Mouse (Mus musculus) CH12.LX (cell line): Measurements from ENCODE around the gene Sctr. TPM values are rescaled to one million over a fixed set of nuclear protein-coding genes. Genes with fewer than 3 reads are reported as not detected.

Experiments
- DNase-seq: peaks from one replicate; pipeline ENCODE4 v3.0.0-alpha.2; 2013; ENCODE audit errors: extremely low read depth
- H3K27ac ChIP-seq: 2 replicates; pipeline ENCODE4 v1.5.1; 2012; ENCODE audit warnings: low read depth, mild to moderate bottlenecking, control low read depth, moderate library complexity; ENCODE audit not compliant: insufficient read depth
- H3K27me3 ChIP-seq: replicated peaks from 2 replicates; pipeline ENCODE3; 2012; ENCODE audit warnings: inconsistent platforms
- H3K36me3 ChIP-seq, 2 experiments: replicated peaks in 1 of 2; 2 replicates each; pipeline versions ENCODE3 to v1.6.1; 2012; ENCODE audit warnings: inconsistent platforms in 1 of 2, low read length in 1 of 2, mild to moderate bottlenecking in 1 of 2, mixed read lengths in 1 of 2, moderate library complexity in 1 of 2; ENCODE audit not compliant: control insufficient read depth in 1 of 2, insufficient read depth in 1 of 2
- H3K4me1 ChIP-seq, 2 experiments: 2 replicates each; pipeline ENCODE4 v1.6.1; 2012; ENCODE audit warnings: inconsistent platforms in 1 of 2, moderate library complexity in 1 of 2; ENCODE audit not compliant: insufficient read depth in 2 of 2, control insufficient read depth in 1 of 2
- H3K4me2 ChIP-seq: 2 replicates; pipeline ENCODE4 v1.6.1; 2012; ENCODE audit warnings: low read depth, mild to moderate bottlenecking, control low read depth; ENCODE audit not compliant: poor library complexity, insufficient read depth, severe bottlenecking
- H3K4me3 ChIP-seq, 3 experiments: fragments of 150-350 bp in 1 of 3; sonication (generic) in 1 of 3; replicated peaks in 1 of 3; 2 replicates each; pipeline versions ENCODE3 to v1.5.1; 2011 to 2012; ENCODE audit warnings: low read depth in 2 of 3, low read length in 2 of 3, mild to moderate bottlenecking in 2 of 3, moderate library complexity in 2 of 3, control low read depth in 1 of 3, improper control_type of control experiment in 1 of 3, inconsistent platforms in 1 of 3, mixed read lengths in 1 of 3; ENCODE audit not compliant: poor library complexity in 1 of 3
- H3K79me2 ChIP-seq: replicated peaks from 2 replicates; pipeline ENCODE4 v1.6.1; 2012; ENCODE audit warnings: mild to moderate bottlenecking, moderate library complexity; ENCODE audit not compliant: control insufficient read depth, poor library complexity, insufficient read depth, severe bottlenecking; ENCODE audit errors: extremely low read depth
- H3K9ac ChIP-seq: 2 replicates; pipeline ENCODE4 v1.6.1; 2012; ENCODE audit warnings: low read depth, mild to moderate bottlenecking, control low read depth, moderate library complexity; ENCODE audit not compliant: insufficient read depth
- H3K9me3 ChIP-seq: replicated peaks from 2 replicates; pipeline ENCODE3; 2012; ENCODE audit warnings: low read length, inconsistent platforms, mixed read lengths
- BHLHE40 ChIP-seq: IDR thresholded peaks from 2 replicates; pipeline ENCODE4 v1.6.1; 2011; ENCODE audit warnings: mild to moderate bottlenecking, low read depth, low read length, improper control_type of control experiment
- CHD2 ChIP-seq: IDR thresholded peaks from 2 replicates; pipeline ENCODE4 v1.6.1; 2011; ENCODE audit warnings: low read length, improper control_type of control experiment
- E2F4 ChIP-seq: IDR thresholded peaks from 2 replicates; pipeline ENCODE4 v1.6.1; 2011; ENCODE audit warnings: low read depth, low read length, improper control_type of control experiment; ENCODE audit not compliant: insufficient replicate concordance
- ETS1 ChIP-seq: conservative IDR thresholded peaks from 2 replicates; pipeline ENCODE4 v1.6.1; 2012; ENCODE audit warnings: low read depth, mild to moderate bottlenecking, inconsistent platforms, low read length, improper control_type of control experiment, moderate library complexity
- GABPA ChIP-seq: IDR thresholded peaks from 2 replicates; pipeline ENCODE4 v1.6.1; 2012; ENCODE audit warnings: low read depth, low read length, improper control_type of control experiment, inconsistent platforms; ENCODE audit not compliant: insufficient replicate concordance
- IRF4 ChIP-seq: IDR thresholded peaks from 2 replicates; pipeline ENCODE4 v1.6.1; 2014; ENCODE audit warnings: low read depth, mild to moderate bottlenecking, inconsistent platforms, low read length, improper control_type of control experiment
- KAT2A ChIP-seq: IDR thresholded peaks from 2 replicates; pipeline ENCODE4 v1.6.1; 2012; ENCODE audit warnings: low read length, improper control_type of control experiment, inconsistent platforms; ENCODE audit not compliant: insufficient replicate concordance
- MAFK ChIP-seq: IDR thresholded peaks from 2 replicates; pipeline ENCODE4 v1.6.1; 2011; ENCODE audit warnings: low read length, improper control_type of control experiment; ENCODE audit not compliant: insufficient replicate concordance
- MEF2A ChIP-seq: IDR thresholded peaks from 2 replicates; pipeline ENCODE4 v1.6.1; 2014; ENCODE audit warnings: low read depth, mild to moderate bottlenecking, inconsistent platforms, low read length, improper control_type of control experiment, borderline replicate concordance
- MXI1 ChIP-seq: IDR thresholded peaks from 2 replicates; pipeline ENCODE4 v1.6.1; 2011; ENCODE audit warnings: mild to moderate bottlenecking, low read depth, low read length, improper control_type of control experiment
- MYC ChIP-seq: IDR thresholded peaks from 2 replicates; pipeline ENCODE4 v1.6.1; 2011; ENCODE audit warnings: low read depth, mild to moderate bottlenecking, improper control_type of control experiment, low read length
- PAX5 ChIP-seq: IDR thresholded peaks from 2 replicates; pipeline ENCODE4 v1.6.1; 2012; ENCODE audit warnings: low read length, inconsistent platforms, mixed read lengths
- POLR2A ChIP-seq: IDR thresholded peaks from 2 replicates; pipeline ENCODE4 v1.6.1; 2011; ENCODE audit warnings: low read depth, mild to moderate bottlenecking, improper control_type of control experiment, low read length
- RAD21 ChIP-seq: IDR thresholded peaks from 2 replicates; pipeline ENCODE4 v1.6.1; 2011; ENCODE audit warnings: low read depth, mild to moderate bottlenecking, low read length, improper control_type of control experiment, moderate library complexity
- SIN3A ChIP-seq: IDR thresholded peaks from 2 replicates; pipeline ENCODE4 v1.6.1; 2012; ENCODE audit warnings: low read length, improper control_type of control experiment, inconsistent platforms
- SMC3 ChIP-seq: IDR thresholded peaks from 2 replicates; pipeline ENCODE4 v1.6.1; 2011; ENCODE audit warnings: low read depth, low read length, improper control_type of control experiment
- TCF12 ChIP-seq: IDR thresholded peaks from 2 replicates; pipeline ENCODE4 v1.6.1; 2014; ENCODE audit warnings: low read depth, mild to moderate bottlenecking, inconsistent platforms, low read length, improper control_type of control experiment
- UBTF ChIP-seq: IDR thresholded peaks from 2 replicates; pipeline ENCODE4 v1.6.1; 2012; ENCODE audit warnings: low read depth, mild to moderate bottlenecking, inconsistent platforms, low read length, improper control_type of control experiment, moderate library complexity
- ZC3H11A ChIP-seq: IDR thresholded peaks from 2 replicates; pipeline ENCODE4 v1.6.1; 2012; ENCODE audit warnings: low read depth, mild to moderate bottlenecking, inconsistent platforms, low read length, improper control_type of control experiment
- ZMIZ1 ChIP-seq: IDR thresholded peaks from 2 replicates; pipeline ENCODE4 v1.6.1; 2012; ENCODE audit warnings: low read depth, mild to moderate bottlenecking, inconsistent platforms, low read length, improper control_type of control experiment
- dilution Hi-C: fragments of 300-500 bp; cut with MboI; formaldehyde crosslinking; loops from 2 replicates; pipeline ENCODE4 v1.14.3; 2020; ENCODE audit warnings: low sequenced_read_pairs; ENCODE audit not compliant: extremely low pct_unique_long_range_greater_than_20kb, extremely low pct_ligation_motif_present
- in situ Hi-C: fragments of 300-500 bp; cut with MboI; formaldehyde crosslinking; loops from 3 replicates; pipeline ENCODE4 v1.14.3; 2019; ENCODE audit warnings: low sequenced_read_pairs, low pct_ligation_motif_present, low pct_unique_long_range_greater_than_20kb, mixed read lengths
- polyA plus RNA-seq: library from polyadenylated mRNA; unstranded; fragments of >175 nt; gene quantifications from 2 replicates; pipeline ENCODE4 v1.2.1, GENCODE M21; 2012; ENCODE audit warnings: low read depth; ENCODE audit not compliant: insufficient read length
- total RNA-seq, 2 experiments: library from RNA; depleted of rRNA; stranded (reverse); fragments of 300-350 nt in 1 of 2; fragments of >200 nt in 1 of 2; gene quantifications; 2 replicates each; pipeline ENCODE4 v1.2.3; 2012 to 2014

The Sctr gene
- total and polyA plus RNA-seq, 3 experiments, result not detected

DNA sequence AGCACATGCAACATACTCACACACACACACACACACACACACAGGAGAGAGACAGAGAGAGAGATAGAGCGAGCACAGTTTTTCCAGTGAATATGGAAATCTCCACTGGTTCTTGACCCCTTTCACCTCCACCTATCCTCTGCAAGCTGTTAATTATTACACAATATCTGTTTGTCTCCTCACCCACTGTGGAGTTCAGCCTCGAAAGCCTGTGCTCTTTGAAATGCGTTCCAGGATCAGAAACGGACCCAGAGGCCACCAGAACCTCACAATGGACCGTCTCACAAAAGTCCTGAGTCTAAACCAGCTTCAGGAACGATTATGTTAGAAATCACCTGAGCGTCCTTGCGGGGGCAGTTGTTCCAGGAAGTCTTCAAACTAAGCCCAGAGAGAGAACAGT, 59.5 kb downstream of the Sctr start:
- in situ Hi-C loops, result no loop called here
- no peaks in the 10 kb centered on the region for H3K36me3 ChIP-seq
- H3K27me3 ChIP-seq, result no peaks in the 10 kb centered on the region
- no peaks in the 10 kb centered on the region for H3K79me2 ChIP-seq
- DNase-seq, result no peak
- no peak overlapping the region for H3K27ac ChIP-seq
- no peaks in the 10 kb centered on the region for H3K4me1 ChIP-seq
- no peak overlapping the region for H3K4me3 ChIP-seq
- no peaks in the 10 kb centered on the region for H3K9me3 ChIP-seq
- dilution Hi-C loops, result no loop called here
- no peak for TF ChIP-seq POLR2A
- no peak overlapping the region for H3K9ac ChIP-seq
- H3K4me2 ChIP-seq, result no peak overlapping the region

DNA sequence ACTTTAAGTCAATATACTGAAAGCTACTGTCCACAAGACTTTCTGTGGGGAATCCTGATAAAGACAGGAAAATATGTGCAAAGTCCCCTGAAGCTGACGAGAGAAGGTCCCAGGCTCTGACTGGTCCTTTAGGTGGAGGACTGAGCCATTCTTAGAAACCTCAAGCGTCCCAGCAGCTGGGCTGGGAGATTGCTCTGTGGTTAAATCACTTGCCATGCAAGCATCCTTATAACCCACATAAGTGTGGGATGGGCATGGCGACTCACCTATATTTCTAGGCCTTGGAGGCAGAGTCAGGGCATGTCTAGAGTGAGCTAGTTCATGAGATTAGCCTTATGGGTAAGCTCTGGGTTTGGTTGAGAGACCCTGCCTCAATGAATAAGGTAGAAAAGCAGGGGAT, 59.9 kb downstream of the Sctr start:
- in situ Hi-C loops, result no loop called here
- Histone ChIP-seq H3K36me3 (no peaks in the 10 kb centered on the region), H3K27ac (no peak overlapping the region)
- DNase-seq, result no peak
- no peak for TF ChIP-seq GABPA
- no peak for TF ChIP-seq CHD2
- no peak for TF ChIP-seq E2F4
- no peak for TF ChIP-seq MYC
- no peak for TF ChIP-seq MEF2A
- no peak for TF ChIP-seq MAFK
- TF ChIP-seq MXI1, result no peak
- TF ChIP-seq TCF12, result no peak
- no peak for TF ChIP-seq SIN3A
- TF ChIP-seq UBTF, result no peak
- no peak for TF ChIP-seq RAD21
- TF ChIP-seq IRF4, result no peak
- TF ChIP-seq ETS1, result no peak
- no peak for TF ChIP-seq KAT2A
- TF ChIP-seq ZC3H11A, result no peak
- TF ChIP-seq ZMIZ1, result no peak
- TF ChIP-seq SMC3, result no peak
- no peak for TF ChIP-seq BHLHE40
- TF ChIP-seq PAX5, result no peak
- TF ChIP-seq, all 38 proteins: peak for 0
- H3K4me1 ChIP-seq, result no peaks in the 10 kb centered on the region
- H3K27me3 ChIP-seq, result no peaks in the 10 kb centered on the region
- dilution Hi-C loops, result no loop called here
- no peak overlapping the region for H3K4me3 ChIP-seq
- H3K4me2 ChIP-seq, result no peak overlapping the region
- no peaks in the 10 kb centered on the region for H3K79me2 ChIP-seq
- H3K9ac ChIP-seq, result no peak overlapping the region
- no peaks in the 10 kb centered on the region for H3K9me3 ChIP-seq
